Mouse (Mus musculus) 3134 (cell line): Measurements from ENCODE around the gene Ninj1.

Experiments used
- DNase-seq: peaks from one replicate; pipeline ENCODE4 v3.0.0-alpha.2; 2011; ENCODE audit warnings: low spot score; ENCODE audit not compliant: insufficient read length; ENCODE audit errors: extremely low read depth

Gene Ninj1

DNA sequence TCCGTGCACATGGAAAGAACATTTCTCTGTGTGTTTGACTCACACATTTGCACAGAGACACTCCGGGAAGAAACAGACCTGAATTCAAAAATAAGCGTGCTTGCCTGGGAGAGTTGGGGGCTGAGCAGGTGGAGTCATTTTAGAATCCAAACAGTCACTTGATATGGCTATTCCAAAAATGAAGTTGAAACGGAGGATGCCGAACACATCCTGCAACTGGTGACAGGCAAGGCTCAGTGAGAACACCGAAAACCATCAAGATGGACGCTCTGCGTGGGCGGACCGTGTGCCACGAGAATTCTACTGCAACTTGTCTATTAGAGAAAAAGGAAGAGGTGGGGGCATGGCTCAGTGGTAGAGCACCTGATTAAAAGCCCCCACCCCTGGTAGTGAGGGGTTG is 16.7 kb upstream of the Ninj1 start:
- no peak for DNase-seq

DNA sequence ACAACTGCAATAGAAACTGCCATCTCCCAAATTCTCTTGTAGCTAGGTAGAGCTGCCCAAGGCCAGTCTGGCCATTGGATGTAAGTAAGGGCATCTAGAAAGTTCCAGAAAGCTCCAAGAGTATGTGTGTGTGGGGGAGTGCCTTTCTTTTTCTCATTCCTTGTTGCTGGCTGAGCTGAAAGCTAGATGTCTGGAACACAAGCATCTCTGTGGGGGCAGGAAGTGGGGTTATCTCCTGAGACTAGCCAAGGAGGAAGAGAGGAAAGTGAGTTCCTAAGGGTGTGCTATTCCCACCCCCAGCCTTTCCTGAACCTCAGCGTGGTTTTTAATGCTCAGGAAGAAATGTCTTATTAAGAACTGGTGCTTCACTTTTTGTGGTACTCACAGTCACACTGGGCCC is 15.6 kb upstream of the Ninj1 start:
- DNase-seq, result no peak

DNA sequence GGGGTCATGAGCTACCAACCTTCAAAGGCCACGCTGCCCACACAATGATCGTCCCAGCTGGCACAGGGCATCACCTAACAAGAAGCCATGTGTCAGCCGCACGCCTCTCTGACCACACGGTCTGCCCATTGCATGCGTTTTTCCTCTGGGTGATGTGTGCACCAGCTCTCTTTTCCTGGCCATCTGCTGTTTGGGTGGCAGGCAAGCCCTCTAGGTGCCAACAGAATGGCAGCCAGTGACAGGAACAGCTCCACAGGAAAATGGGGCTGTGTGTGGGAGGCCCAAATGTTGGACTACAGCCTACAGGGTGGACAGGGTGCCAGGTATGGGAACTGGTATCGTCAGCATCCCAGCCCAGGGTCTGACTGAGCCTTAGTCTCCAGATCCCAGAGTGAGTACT is 14.9 kb upstream of the Ninj1 start:
- DNase-seq, result no peak

DNA sequence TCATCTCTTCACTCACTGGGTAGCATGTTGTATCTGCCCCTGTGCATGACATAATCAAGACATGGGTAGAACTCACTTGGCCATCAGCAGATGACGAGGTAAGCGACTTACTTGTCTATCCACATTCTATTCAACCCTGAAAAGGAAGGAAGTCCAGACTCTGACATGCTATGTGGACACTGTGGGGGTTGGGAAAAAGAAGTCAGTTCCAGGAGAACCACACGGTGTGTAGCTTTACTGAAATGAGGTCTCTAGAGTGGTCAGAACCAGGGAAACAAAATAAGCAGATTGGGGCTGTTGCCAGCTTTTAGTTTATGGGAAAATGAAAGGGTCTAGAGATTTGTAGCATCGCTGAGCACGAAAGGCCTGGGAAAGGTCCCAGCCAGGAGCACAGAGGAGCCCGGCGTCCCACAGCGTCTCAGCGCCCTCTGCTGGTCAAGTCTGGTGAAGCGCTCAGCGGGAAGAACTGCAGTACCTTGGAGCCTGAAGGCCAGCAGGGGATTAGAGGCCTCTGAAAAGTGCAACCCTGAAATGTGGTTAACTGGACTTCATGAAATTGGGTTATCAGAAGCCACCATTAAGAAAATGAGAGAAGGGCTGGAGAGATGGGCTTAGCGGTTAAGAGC is 14.2 kb upstream of the Ninj1 start:
- peak; percentile 75 for DNase-seq

DNA sequence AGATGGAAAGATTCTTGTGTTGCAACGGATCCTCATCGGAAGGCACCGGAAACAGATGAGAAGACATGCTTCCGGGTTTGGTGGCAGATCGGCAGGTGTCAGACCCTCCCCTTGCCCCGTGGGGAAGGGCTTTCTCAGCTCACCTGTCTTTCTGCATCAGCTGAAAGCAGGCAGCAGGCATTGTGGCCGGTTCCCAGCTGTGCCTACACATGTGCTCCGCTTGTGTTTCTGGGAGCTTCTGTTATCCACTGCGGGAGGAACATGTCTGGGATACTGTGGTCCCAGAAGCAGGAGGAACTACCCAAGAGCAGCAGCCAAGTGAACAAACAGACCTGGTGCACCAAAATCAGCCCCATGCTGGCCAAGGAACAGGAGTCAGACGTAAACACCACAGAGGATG is 11.8 kb upstream of the Ninj1 start:
- DNase-seq, result no peak

DNA sequence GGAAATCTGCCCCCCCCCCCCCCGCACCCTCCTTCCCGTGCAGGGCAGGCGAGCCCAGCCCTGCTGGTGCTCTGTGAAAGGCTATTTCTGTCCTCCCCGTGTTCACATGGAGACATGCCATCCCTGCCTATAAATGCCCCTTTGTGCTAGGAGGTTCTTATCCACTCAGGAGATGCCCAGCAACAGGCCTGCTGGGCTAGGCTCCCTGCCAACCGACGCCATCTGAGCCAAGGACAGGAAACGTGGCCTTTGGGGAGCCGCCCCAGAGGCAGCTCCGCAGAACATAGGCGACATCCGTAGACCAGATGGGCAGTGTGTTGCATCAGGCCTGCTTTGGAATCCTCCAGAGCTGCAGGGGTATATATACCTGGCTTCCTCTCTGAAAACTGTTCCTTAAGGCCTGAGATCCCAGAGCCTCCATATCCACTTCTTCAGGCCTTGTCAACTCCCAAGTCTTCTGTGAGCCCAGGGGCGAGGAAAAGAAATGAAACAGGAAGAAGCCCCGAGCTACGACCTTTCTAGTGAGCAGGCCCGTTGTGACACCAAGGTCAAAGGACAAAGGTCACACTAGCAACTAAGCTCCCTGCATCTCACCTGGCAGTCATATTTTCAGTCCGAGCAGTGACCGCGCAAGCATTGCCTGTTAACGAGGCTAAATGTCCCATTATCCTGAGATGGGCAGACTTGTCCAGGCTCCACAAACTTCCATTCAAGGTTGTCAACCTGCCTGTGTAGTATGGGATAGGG is 8.3 kb upstream of the Ninj1 start:
- DNase-seq, result peak; percentile 88

DNA sequence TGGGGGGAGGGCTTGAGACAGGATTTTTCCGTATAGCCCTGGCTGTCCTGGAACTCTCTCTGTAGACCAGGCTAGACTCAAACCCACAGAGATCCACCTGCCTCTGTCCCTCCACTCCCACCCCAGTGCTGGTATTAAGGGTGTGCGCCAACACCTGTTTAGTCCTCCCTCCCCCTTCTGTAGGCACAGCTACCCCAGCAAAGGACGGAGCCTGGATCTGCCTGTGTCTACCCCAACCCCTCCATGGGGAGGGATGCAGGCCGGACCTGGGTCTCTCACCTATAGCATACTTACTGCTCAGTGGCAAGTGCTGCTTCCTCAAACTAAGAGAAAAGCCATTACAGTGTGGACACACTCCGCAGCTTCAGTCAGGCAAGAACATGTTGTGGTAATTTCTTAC is 7.0 kb upstream of the Ninj1 start:
- DNase-seq, result no peak

DNA sequence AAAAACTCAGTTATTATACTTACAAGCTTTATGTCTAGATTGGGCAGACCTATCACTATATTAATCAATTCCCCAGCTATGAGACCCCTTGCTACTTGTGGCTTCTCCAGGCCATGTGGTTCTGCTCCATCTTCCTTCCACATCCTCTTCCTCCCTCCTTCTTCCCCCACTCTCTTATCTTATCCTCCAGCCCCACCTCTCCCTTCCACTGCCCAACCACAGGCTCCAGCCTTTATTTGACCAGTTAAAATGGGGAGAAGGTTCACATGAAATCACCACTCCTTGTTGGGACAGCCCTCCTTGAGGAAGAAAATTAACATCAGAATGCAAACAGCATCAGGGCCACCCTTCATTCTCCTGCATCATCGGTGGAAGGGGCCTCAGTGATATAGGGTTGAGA is 6.6 kb upstream of the Ninj1 start:
- no peak for DNase-seq

DNA sequence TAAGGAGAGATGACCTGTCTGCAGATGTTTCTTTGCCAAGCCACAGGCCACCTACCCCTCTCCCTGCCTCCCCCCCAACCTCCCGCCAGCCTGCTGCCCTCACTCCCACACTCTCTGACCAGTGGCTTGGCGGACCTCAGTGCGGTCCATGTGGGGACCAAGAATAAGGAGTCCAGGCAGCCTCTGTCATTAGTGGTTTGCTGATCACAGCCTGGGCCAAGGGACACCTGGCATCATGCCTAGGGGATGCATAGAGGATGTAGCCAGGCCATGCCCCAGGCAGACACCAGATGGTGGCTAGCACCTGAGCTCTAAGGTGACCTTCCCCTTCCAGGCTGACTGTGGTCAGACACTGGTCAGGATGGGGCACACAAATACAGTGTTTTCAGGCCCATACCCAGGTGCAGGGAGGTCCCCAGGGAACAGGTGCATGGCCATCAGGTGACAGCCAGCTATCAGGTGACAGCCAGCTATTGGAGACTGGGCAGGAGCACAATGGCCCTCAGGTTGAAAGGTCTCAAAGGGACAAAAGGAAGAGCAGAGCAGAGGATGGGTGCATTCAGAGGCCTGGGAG is 5.8 kb upstream of the Ninj1 start:
- no peak for DNase-seq

DNA sequence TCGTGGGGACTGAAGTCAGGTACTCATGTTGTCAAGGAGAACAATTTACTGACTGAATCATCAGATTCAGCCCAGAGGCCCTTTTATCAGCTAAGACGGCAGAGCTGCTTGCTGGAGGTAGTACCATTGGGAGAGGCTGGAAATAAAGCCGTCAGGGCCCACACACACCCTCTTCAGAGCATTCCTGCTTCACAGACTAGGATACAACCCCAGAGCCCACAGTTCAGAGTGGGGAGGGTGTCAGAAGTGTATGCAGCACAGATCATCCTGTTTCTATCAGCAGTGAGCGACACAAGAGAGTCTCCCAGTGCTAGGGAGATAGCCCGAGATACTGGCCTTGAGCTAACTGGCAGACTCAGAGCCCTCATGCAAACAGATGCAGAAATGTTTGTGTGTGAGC is 4.1 kb upstream of the Ninj1 start:
- DNase-seq, result no peak

DNA sequence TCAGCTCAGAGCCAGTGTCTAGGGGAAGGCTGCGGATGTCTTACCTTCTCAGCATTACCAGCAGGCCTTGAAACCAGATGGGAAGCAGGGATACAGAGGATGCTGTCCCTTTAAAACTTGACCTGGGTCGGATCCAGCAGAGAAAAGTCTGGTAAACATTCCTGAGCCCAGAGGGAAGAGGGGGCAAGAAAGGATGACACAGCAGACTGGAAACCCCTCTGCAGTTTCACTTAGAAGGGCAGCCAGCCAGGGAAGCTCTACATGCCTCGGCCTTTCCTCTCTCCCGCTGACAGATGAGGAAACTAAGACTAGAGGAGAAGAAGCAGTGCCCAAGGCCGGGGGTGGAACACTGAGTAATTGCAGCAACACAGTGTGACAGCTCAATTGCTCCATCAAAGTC is 3.6 kb upstream of the Ninj1 start:
- DNase-seq, result no peak

DNA sequence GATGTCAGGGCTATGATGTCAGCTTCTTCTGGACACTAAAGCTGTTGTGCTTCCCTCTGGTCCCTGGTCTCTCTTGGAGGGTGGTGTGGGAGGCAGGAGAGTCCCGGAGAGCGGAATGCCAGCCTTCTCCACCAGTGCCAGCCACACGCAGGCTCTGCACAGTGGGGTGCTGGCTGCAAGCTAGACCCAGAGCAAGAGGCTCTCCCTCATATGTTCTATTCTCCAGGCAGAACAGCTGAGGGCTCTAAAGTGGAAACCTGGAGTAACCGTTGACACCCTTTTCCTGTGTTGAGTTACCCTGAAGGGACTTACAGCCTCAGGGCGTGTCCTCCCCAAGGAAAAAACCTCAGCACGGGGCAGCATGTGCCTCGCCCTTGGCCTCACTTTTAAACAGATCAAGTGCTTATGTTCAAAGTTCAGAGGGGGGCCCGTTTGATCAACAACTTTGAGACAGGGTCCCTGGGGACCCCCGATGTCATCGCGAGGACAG is 442 bp upstream of the Ninj1 start:
- peak; percentile 86 for DNase-seq

DNA sequence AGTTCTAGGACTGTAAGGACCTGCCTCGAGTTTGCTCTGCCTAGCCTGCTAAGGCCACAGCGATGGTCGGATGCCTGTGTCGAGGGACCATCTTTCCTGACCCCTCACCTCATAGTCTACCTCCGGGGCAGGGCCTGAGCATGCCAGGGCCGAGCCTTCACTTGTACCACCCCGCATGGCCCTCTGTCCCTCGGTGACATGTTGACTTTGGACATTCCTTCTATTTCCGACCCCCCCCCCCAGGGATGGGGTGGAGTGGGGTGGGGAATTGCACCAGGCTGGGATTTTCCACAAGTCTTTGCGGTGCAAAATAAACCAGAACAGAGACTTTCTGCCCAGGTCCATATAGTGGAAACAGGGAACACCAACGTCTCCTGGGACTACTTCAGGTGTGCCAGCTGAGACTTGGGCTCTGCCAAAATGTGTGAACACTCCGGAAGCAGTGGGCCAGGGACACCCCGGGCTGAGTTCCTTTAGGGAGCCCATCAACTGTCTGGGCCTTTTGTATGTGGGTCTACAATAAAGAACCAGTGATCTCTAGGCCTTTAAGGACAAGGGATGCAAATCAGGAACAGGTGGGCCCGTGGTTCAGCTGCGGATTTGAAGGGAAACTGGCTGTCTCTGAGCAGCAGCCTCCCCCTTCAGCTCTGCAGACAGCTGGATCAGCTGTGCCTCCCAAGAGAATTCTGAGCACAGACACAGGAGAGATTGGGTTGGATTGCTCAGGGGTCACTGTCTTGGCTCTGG is 1.1 kb downstream of the Ninj1 start:
- DNase-seq, result no peak

DNA sequence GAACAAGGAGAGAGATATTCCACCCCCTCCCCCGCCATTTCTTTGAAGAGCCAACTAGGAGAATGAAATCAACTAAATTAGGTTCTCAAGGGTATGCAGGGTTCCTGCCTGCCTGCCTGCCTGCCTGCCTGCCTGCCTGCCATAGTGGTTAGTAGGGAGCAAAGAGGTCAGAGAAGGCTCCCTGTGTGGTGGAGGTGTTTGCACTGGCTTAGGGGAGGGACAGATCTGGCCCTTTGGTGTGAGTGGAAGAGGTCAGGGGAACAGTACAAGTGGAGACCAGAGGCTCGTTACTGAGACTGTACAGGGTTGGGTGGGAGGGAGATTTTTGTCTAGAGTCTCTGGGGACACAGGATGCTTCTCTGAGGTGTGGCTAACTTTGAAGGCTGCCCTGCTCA is 1.7 kb downstream of the Ninj1 start:
- no peak for DNase-seq

DNA sequence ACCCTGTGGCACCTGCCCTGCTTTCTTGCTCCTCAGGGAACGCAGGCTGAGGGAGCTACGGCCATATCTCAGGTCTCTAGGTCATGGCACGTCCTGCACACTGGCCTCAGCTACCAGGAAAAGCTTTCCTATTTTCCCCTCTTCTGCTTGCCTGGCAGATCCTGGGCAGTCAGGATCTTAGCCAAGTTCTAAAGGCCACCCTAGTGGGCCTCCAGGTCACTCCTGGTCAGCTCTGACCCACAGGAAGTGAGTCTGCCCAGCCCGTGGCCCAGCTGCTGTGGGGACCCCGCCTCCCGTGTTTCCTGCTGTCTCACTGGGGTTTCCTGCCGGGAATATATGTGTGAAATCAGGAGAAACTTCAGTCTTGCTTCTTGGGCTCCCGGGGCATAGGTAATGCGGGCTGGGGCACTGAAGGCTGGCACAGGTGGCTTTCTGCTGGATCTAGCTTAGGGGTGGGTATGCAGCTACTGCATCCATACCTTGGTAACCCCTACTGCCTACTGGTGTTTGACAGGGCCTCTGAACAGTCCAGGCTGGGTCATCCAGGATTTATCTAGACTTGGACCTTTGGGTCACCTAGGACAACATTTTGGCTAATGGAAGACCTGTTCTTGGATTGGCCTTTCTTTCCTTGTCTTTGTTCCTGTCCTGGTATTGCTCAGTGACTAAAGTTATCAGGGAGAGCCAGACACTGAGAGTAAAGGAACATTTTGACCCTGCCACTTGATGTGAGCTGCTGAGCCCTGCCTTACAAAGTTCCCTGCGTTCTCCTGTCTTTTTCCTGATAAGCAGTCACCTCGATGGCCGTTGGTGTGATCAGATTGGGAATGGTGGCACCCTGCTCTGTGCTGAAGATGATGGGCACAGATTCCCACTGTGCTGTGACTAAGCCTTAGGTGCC is 2.9 kb downstream of the Ninj1 start:
- peak; percentile 67 for DNase-seq

DNA sequence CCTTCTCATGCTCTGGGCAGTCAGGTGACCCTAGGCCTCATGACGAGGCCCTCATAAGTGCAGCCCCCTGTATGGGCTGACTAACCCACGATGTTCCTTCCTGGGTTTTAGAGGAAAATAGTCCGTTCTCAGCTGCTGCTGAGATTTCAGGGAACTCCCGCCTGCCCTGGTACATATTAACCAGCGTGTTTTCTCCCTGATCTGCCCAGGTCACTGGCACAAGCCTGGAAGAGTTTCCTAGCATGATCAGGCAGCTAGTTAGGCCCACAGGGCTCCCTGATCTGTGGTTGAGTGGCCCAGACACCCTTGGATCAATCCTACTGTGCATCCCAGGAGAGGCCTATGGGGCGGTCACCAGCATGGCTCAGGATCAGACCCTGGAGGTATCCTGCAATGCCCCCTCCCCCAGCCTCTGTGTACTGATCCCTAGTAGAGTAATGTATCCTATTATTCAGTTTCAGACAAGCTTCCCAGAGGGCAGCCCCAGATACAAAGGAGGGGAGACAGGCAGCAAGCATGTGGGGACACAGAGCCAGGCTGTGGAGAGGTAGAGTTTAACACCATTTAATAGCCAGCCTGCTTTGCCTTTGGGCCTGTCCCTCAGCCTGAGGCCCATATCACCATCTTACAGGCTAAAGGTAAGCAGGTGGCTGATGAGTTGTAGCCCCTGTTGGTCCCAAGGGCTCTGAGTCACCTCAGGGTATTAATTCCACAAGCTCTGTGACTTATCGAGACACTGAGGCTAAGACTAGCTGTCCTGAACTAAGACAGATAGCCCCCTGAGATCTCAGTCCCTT is 3.8 kb downstream of the Ninj1 start:
- DNase-seq, result no peak

DNA sequence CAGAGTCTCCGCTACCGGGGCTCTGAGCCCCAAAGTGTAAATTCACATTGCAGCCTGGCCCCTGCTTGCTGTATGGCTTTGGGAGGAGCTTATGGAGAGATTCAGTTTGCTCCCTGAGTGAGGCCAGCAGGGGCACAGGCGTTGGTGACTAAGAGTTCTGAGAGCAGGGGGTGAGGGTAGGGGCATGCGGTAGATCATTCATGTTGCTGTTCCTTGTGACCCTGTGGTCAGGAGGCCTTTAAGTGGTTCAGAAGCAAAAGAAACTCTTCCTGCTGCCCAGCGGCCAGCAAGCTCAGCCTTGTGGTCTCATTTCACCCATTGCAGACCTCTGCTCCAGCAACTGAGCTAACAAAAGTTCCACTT is 4.4 kb downstream of the Ninj1 start:
- peak; percentile 34 for DNase-seq

DNA sequence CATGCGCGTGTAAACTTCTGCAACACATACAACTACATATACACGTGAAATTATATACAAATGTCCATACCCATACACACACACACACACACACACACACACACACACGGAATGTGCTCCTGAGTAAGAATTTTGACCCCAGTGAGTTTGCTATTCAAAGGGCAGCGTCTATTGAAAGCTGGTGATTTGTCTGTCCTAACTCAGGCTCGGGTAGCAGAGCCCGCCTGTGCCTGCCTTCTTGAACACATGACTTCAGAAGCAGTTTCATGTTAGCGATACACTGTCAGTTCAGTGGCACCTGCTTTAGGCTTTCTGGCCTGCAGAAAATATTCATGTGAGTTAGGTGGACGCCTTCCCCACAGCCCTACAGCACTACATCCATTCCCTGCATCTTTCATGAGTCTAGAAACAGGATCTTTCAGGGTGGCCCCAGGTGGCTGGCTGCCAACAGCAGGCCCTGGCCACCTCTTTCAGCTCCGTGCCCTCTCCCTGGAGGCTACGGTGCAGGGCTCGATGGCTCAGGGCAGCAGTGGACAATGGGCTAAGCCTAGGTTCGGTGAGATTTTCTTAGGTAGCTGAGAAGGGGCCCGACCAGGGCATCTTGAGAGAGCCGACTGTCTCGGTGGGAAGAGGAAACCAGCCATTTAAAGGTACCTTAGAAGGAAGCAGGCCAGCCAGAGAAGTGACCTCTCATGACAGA is 5.0 kb downstream of the Ninj1 start:
- DNase-seq, result no peak

DNA sequence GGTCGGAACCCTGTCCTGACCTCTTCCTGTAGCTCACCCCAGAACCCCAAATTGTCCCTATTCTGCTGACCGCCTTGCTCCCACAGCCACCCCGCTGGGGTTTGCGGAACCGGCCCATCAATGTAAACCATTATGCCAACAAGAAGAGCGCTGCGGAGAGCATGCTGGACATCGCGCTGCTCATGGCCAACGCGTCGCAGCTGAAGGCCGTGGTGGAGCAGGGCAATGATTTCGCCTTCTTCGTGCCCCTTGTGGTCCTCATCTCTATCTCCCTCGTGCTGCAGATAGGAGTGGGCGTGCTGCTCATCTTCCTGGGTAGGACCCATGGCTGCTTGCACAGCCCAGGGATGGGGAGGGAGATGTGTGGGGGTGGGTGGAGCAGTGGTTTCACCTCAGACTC is 6.4 kb downstream of the Ninj1 start:
- no peak for DNase-seq
